Mouse (Mus musculus): Measurements from ENCODE around the gene Usp2. TPM values are rescaled to one million over a fixed set of nuclear protein-coding genes. Genes with fewer than 3 reads are reported as not detected.
A peak's percentile ranks its signal among the peaks of the same experiment; 100 is the strongest.

Gene Usp2
- polyA plus RNA-seq, 1 experiment from 2014 or later = 3.2 TPM

DNA sequence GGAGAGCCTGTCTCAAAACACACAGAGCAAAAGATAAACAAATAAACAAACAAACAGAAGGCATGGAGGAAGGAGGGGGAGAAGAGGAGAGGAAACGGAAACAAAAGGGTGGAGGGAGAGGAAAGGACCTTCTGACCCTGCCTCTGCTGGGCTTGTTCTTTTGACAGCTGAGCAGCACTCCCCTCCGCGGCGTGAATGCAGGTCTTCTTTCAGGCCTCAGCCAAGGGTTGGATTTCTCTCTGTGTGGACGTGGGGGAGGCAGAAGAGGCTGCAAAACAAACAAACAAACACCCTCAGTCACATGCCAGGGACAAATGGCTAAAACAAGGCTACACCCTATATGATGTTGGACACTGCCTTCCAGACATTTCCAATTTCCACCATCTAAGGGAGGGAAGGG is 58.2 kb downstream of the Usp2 start:
- WGBS (ENCODE audit: insufficient replicate concordance) = 55% methylated on average over 5 of the region's 5 CpGs

DNA sequence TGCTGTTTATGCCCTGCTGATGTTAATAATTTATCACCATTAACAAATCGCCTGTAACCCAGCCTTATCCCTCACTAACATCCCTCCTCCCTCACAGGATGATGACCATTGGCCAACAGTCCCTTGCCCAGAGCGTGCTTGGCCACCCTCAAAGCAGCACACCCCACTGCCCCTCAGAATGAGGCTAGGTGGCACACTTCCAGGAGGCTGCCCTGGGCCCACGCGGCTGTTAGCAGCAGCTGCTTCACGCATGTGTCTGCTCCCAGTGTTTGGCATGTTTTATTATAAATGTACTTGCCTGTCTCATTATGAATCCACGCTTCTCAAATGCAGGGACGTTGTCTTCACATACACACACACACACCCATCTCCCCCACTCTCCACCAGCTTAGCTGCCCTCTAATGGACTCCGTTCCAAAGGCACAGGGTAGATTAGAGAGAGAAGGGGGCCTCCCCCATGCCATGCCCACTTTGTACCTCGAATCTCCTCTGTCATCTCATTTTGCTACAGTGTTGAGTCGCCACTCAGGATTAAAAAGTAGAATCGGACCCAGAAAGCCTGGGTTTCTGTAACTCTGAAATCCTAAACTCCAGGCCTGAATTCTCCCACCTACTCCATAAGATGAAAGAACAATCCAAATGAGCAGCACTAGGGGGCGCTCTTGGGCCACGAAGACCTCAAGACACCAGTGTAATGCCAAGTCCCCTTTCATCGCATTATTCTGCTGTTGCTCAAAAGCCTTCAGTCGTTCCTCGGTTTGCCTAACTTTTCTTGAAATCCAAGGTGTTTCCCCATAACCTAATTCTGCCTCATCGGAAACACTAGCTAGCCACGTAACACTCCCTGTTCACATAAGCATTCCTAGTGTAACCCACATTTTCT is 59.0 kb downstream of the Usp2 start:
- 29% methylated on average over 18 of the region's 18 CpGs for WGBS (ENCODE audit: insufficient replicate concordance)

More for the DNA sequence above, 58.2 kb downstream of the Usp2 start:
- ATAC-seq (ENCODE audit: low read depth) = no peak
- Histone ChIP-seq H3K9me3 (replicated peaks; ENCODE audit: control insufficient read depth, low read length) (no peaks in the 10 kb centered on the region), H3K9ac (ENCODE audit: low read depth, low read length) (no peak overlapping the region), H3K27ac (ENCODE audit: low read length) (no peak overlapping the region), H3K4me3 (ENCODE audit: low read depth, low read length) (no peak overlapping the region), H3K4me1 (ENCODE audit: control insufficient read depth, low read depth, low read length) (peaks cover 6% of the 10 kb centered on the region), H3K27me3 (ENCODE audit: control insufficient read depth, insufficient read depth, low read depth, low read length) (peaks cover 13% of the 10 kb centered on the region), H3K4me2 (ENCODE audit: low read depth, low read length) (no peak overlapping the region), H3K36me3 (ENCODE audit: control insufficient read depth, insufficient read depth) (no peaks in the 10 kb centered on the region)

DNA sequence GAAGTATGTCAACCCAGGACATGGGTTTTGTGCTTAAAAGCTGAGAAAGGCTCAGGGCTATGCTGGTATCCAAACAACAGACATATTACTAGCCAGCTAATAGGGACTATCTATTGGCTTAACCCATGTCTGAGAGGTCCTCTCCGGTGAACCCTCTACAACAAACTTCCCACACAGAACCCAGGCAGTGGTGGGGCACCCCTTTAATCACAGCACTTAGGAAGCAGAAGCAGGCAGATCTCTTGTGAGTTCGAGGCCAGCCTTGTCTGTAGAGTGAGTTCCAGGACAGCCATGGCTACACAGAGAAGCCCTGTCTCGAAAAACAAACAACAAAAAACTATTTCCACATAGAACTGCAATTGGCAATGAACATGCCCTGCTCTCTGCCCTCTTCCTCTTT is 59.9 kb downstream of the Usp2 start:
- Histone ChIP-seq H3K4me2 (ENCODE audit: low read depth, low read length) (peak overlapping the region; percentile 48), H3K9ac (ENCODE audit: low read depth, low read length) (no peak overlapping the region), H3K9me3 (replicated peaks; ENCODE audit: control insufficient read depth, low read length) (no peaks in the 10 kb centered on the region), H3K4me3 (ENCODE audit: low read depth, low read length) (no peak overlapping the region), H3K27me3 (ENCODE audit: control insufficient read depth, insufficient read depth, low read depth, low read length) (peaks cover 31% of the 10 kb centered on the region), H3K36me3 (ENCODE audit: control insufficient read depth, insufficient read depth) (no peaks in the 10 kb centered on the region), H3K4me1 (ENCODE audit: control insufficient read depth, low read depth, low read length) (peaks cover 13% of the 10 kb centered on the region), H3K27ac (ENCODE audit: low read length) (peak overlapping the region; percentile 33; the same call in 1 of the 2 replicates)
- no peak for ATAC-seq (ENCODE audit: low read depth)
- WGBS (ENCODE audit: insufficient replicate concordance) = 60% methylated on average over 3 of the region's 3 CpGs

More for the DNA sequence above, 59.0 kb downstream of the Usp2 start:
- Histone ChIP-seq H3K9ac (ENCODE audit: low read depth, low read length) (no peak overlapping the region), H3K9me3 (replicated peaks; ENCODE audit: control insufficient read depth, low read length) (no peaks in the 10 kb centered on the region), H3K4me2 (ENCODE audit: low read depth, low read length) (peak overlapping the region; percentile 48), H3K36me3 (ENCODE audit: control insufficient read depth, insufficient read depth) (no peaks in the 10 kb centered on the region), H3K4me3 (ENCODE audit: low read depth, low read length) (no peak overlapping the region), H3K4me1 (ENCODE audit: control insufficient read depth, low read depth, low read length) (peaks cover 11% of the 10 kb centered on the region), H3K27ac (ENCODE audit: low read length) (peak overlapping the region; percentile 33; the same call in 1 of the 2 replicates), H3K27me3 (ENCODE audit: control insufficient read depth, insufficient read depth, low read depth, low read length) (peaks cover 21% of the 10 kb centered on the region)
- no peak for ATAC-seq (ENCODE audit: low read depth)

DNA sequence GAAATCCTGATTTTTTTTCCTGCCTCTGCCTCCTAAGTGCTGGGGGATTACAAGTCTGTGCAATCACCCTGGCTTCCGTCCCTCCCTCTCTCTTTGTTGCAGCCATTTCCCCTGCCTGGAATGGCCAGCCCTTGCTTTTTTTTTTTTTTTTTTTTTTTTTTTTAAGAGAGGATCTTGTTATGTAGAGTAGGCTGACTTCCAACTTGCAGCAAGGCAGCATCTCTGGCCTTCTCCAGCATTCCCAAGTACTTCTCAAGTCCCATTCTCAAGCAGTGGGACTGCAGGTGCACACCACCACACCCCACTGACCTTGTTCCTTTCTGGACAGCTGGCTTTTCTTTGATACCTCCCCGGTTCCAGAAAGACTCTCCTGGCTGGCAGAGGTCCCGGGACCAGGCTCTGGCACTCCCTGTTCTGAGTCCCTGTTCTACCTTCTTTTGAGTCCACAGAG is 60.6 kb downstream of the Usp2 start:
- Histone ChIP-seq H3K9ac (ENCODE audit: low read depth, low read length) (no peak overlapping the region), H3K4me1 (ENCODE audit: control insufficient read depth, low read depth, low read length) (peaks cover 13% of the 10 kb centered on the region), H3K36me3 (ENCODE audit: control insufficient read depth, insufficient read depth) (no peaks in the 10 kb centered on the region), H3K27me3 (ENCODE audit: control insufficient read depth, insufficient read depth, low read depth, low read length) (peaks cover 37% of the 10 kb centered on the region), H3K27ac (ENCODE audit: low read length) (no peak overlapping the region), H3K4me3 (ENCODE audit: low read depth, low read length) (no peak overlapping the region), H3K9me3 (replicated peaks; ENCODE audit: control insufficient read depth, low read length) (no peaks in the 10 kb centered on the region), H3K4me2 (ENCODE audit: low read depth, low read length) (no peak overlapping the region)
- 64% methylated on average over 3 of the region's 3 CpGs for whole genome bisulfite sequencing (ENCODE audit: insufficient replicate concordance)
- no peak for ATAC-seq (ENCODE audit: low read depth)

DNA sequence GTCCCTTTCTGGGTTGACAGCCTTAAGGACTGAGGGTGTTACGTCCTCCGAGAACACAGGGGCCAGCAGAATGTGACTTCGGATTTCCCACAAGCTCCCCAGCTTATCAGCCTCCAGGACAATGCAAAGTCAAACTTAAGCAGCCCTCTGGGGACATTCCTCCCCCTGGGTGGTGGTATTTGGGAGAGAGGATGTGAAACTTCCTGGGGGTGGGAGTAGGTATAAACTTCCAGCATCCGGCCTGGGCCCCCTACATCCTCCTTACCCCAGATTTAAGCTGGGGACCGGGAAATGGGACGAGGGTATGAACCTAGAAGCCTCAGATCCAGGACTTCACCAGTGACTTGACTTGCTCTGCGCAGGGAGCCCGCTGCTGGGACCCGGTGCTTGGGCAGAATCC is 62.8 kb downstream of the Usp2 start:
- H3K9me3 ChIP-seq (replicated peaks; ENCODE audit: control insufficient read depth, low read length) = no peaks in the 10 kb centered on the region
- 4% methylated on average over 9 of the region's 9 CpGs for WGBS (ENCODE audit: insufficient replicate concordance)
- ATAC-seq (ENCODE audit: low read depth) = peak; percentile 38
- H3K4me2 ChIP-seq (ENCODE audit: low read depth, low read length) = peak overlapping the region; percentile 57
- H3K4me1 ChIP-seq (ENCODE audit: control insufficient read depth, low read depth, low read length) = peaks cover 15% of the 10 kb centered on the region
- peaks cover 59% of the 10 kb centered on the region for H3K27me3 ChIP-seq (ENCODE audit: control insufficient read depth, insufficient read depth, low read depth, low read length)
- H3K4me3 ChIP-seq (ENCODE audit: low read depth, low read length) = peak overlapping the region; percentile 37
- peak overlapping the region; percentile 61 for H3K27ac ChIP-seq (ENCODE audit: low read length)
- H3K9ac ChIP-seq (ENCODE audit: low read depth, low read length) = peak overlapping the region; percentile 30
- no peaks in the 10 kb centered on the region for H3K36me3 ChIP-seq (ENCODE audit: control insufficient read depth, insufficient read depth)

DNA sequence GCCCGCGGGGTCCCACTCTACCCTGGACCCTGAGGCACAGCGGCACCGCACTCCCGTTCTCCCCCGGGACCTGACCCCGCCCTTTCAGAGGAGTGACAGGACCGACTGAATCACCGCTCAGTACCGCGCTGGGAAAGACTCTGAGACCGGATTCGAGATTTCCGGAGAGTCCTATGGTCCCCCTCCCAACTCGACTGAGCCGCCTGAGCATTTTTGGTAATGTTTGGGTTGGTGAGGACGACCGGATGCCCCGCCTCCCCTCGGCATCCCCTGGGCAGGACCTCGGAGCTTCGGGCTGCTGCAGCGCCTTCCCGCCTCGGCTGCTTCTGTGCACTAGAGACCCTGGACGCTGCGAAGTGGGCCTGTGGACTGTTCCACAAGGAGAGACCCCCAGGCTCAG is 63.2 kb downstream of the Usp2 start:
- H3K9ac ChIP-seq (ENCODE audit: low read depth, low read length) = peak overlapping the region; percentile 30
- ATAC-seq (ENCODE audit: low read depth) = peak; percentile 42
- H3K36me3 ChIP-seq (ENCODE audit: control insufficient read depth, insufficient read depth) = no peaks in the 10 kb centered on the region
- peak overlapping the region; percentile 61 for H3K27ac ChIP-seq (ENCODE audit: low read length)
- under 1% methylated on average over 27 of the region's 27 CpGs for WGBS (ENCODE audit: insufficient replicate concordance)
- peak overlapping the region; percentile 37 for H3K4me3 ChIP-seq (ENCODE audit: low read depth, low read length)
- H3K9me3 ChIP-seq (replicated peaks; ENCODE audit: control insufficient read depth, low read length) = no peaks in the 10 kb centered on the region
- H3K4me2 ChIP-seq (ENCODE audit: low read depth, low read length) = peak overlapping the region; percentile 57
- peaks cover 15% of the 10 kb centered on the region for H3K4me1 ChIP-seq (ENCODE audit: control insufficient read depth, low read depth, low read length)
- peaks cover 63% of the 10 kb centered on the region for H3K27me3 ChIP-seq (ENCODE audit: control insufficient read depth, insufficient read depth, low read depth, low read length)

DNA sequence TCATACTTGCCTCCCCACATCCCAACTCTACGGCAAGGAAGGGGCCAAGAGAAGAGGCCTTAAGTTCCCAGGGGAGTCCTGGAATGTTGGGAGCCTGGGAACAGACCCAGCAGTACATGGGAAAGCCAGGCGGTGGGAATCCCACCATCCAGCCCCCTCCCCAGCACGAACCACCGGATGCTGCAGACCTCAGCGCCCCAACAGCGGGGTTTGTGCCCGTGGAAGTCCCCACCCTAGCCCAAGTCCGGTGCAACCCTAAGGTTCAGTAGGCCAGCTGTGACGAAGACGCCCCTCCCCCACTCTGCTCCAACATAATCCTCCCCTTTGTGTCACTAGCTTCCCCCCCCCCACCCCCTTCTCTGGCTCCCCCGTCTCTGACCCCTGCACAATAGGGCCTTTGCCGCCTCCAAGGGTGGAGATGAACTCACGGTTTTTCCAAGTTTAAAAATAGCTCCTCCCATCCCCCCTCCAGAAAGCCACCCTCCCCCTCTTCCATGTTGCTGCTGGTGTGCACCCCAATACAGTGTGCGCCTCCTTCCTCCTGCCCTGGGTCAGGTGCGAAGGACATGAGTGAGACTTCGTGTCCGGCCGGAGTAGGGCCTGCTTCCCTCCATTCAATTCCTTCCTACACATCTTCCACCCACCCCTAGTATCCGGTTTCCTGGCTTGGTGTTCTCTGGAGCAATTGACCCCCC is 63.9 kb downstream of the Usp2 start:
- 21% methylated on average over 18 of the region's 19 CpGs for WGBS (ENCODE audit: insufficient replicate concordance)
- Histone ChIP-seq H3K36me3 (ENCODE audit: control insufficient read depth, insufficient read depth) (no peaks in the 10 kb centered on the region), H3K27ac (ENCODE audit: low read length) (0 out of 2 replicates have a peak overlapping the region, but pooled peaks have one; percentile 17), H3K27me3 (ENCODE audit: control insufficient read depth, insufficient read depth, low read depth, low read length) (peaks cover 70% of the 10 kb centered on the region), H3K9ac (ENCODE audit: low read depth, low read length) (no peak overlapping the region), H3K4me2 (ENCODE audit: low read depth, low read length) (peak overlapping the region; percentile 57), H3K9me3 (replicated peaks; ENCODE audit: control insufficient read depth, low read length) (no peaks in the 10 kb centered on the region), H3K4me1 (ENCODE audit: control insufficient read depth, low read depth, low read length) (peaks cover 15% of the 10 kb centered on the region), H3K4me3 (ENCODE audit: low read depth, low read length) (no peak overlapping the region)
- peak; percentile 41 for ATAC-seq (ENCODE audit: low read depth)

DNA sequence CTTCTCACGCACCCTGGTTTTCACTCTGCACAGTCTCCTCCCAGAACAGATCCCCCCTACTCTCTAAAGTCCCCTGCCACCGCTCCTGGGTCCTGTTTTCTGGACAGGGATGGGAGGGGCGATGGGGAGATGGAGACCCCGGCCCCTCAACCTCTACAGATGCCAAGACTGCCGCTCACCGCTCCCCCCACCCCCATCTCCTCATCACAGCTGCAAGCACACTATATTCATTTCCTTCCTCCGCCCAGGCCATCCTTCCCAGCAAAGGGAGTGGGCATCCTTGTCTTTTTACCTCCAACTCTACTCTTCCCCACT is 64.4 kb downstream of the Usp2 start:
- Histone ChIP-seq H3K4me2 (ENCODE audit: low read depth, low read length) (no peak overlapping the region), H3K27ac (ENCODE audit: low read length) (no peak overlapping the region), H3K9ac (ENCODE audit: low read depth, low read length) (no peak overlapping the region), H3K36me3 (ENCODE audit: control insufficient read depth, insufficient read depth) (no peaks in the 10 kb centered on the region), H3K27me3 (ENCODE audit: control insufficient read depth, insufficient read depth, low read depth, low read length) (peaks cover 75% of the 10 kb centered on the region), H3K9me3 (replicated peaks; ENCODE audit: control insufficient read depth, low read length) (no peaks in the 10 kb centered on the region), H3K4me1 (ENCODE audit: control insufficient read depth, low read depth, low read length) (peaks cover 13% of the 10 kb centered on the region), H3K4me3 (ENCODE audit: low read depth, low read length) (no peak overlapping the region)
- 26% methylated on average over 7 of the region's 7 CpGs for WGBS (ENCODE audit: insufficient replicate concordance)
- no peak for ATAC-seq (ENCODE audit: low read depth)

DNA sequence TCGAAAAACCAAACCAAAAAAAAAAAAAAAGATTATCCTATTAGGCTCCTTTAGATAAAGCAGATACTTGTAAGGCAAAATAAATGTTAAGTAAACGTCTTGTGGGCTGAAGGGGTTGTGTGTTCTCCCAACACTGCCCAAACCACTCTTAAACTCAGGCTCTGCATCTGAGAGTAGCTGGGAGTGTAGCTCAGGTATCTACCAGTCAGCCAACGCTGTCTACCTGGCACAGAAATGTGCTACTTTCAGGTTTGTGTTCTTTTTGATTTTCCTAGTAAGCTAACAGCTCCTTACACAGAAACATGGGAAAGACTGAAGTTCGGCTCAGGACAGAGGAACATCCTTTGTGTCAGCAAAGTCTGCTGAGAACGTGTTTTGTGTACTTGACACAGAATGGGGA is 65.4 kb downstream of the Usp2 start:
- H3K9me3 ChIP-seq (replicated peaks; ENCODE audit: control insufficient read depth, low read length) = no peaks in the 10 kb centered on the region
- no peak overlapping the region for H3K4me3 ChIP-seq (ENCODE audit: low read depth, low read length)
- H3K27me3 ChIP-seq (ENCODE audit: control insufficient read depth, insufficient read depth, low read depth, low read length) = peaks cover 81% of the 10 kb centered on the region
- no peak overlapping the region for H3K27ac ChIP-seq (ENCODE audit: low read length)
- no peak overlapping the region for H3K4me2 ChIP-seq (ENCODE audit: low read depth, low read length)
- 46% methylated on average over 5 of the region's 5 CpGs for WGBS (ENCODE audit: insufficient replicate concordance)
- H3K9ac ChIP-seq (ENCODE audit: low read depth, low read length) = no peak overlapping the region
- H3K36me3 ChIP-seq (ENCODE audit: control insufficient read depth, insufficient read depth) = no peaks in the 10 kb centered on the region
- ATAC-seq (ENCODE audit: low read depth) = no peak
- H3K4me1 ChIP-seq (ENCODE audit: control insufficient read depth, low read depth, low read length) = peaks cover 9% of the 10 kb centered on the region
